Comparison of ENCODE assay signal across 8 mouse cellular contexts in the genomic region with DNA sequence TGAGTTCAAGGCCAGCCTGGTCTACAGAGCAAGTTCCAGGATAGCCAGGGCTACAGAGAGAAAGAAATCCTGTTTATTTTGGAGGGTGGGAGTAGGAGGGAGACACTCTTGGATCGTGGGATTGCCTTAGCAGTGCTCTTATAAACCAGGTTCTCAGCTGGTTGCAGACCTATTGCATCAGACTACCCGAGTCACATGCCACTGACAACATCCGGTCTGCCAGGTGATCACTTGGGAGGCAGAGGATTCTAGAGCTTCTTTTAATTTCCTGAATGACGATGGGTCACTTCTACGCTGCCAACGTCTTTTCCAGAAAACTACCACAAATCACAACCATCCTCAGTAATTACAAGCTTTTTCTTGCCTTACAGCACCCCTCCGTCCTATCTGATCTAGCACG. TPM values are rescaled to one million over a fixed set of nuclear protein-coding genes. Genes with fewer than 3 reads are reported as not detected.
DNase-seq lines count a peak whose midpoint lies in the region; ATAC-seq and TF ChIP-seq lines count a peak whose summit lies in the region.

No protein-coding gene starts in this region.

- H3K4me1 ChIP-seq in embryonic fibroblast, embryonic 13.5 days (ENCODE audit: control insufficient read depth, insufficient read depth, low read length) = peaks cover 9% of the 10 kb centered on the region
- H3K4me1 ChIP-seq in hindbrain, embryonic 15.5 days (replicated peaks) = peaks cover 42% of the 10 kb centered on the region

- 21% methylated on average over 8 of the region's 8 CpGs for WGBS in hindbrain, embryonic 15.5 days

- H3K4me2 ChIP-seq in hindbrain, embryonic 15.5 days = peak overlapping the region; percentile 85

- CTCF ChIA-PET in Patski (lab: Charles Lee) = interaction anchor here (0.9 to 3.2 kb wide), 11 partner anchors 11 to 280 kb away, joined by 3 to 18 read pairs (median 5); partner anchors contain the start of gene Tmem167b

- no peaks in the 10 kb centered on the region for H3K27me3 ChIP-seq in Patski
- no peaks in the 10 kb centered on the region for H3K27me3 ChIP-seq in hindbrain, embryonic 15.5 days

- peak; percentile 66 for DNase-seq in gastrocnemius, adult 2 months
- DNase-seq in gastrocnemius, postnatal 10 days = no peak
- DNase-seq in Patski (ENCODE audit: low read depth, low spot score) (peak; percentile 69), liver (peak; percentile 71)
- DNase-seq in thymus, postnatal 36 days = peak; percentile 23 to 27

- peak; percentile 82 for TF ChIP-seq POLR2A in embryonic fibroblast, embryonic 13.5 days (IDR thresholded peaks at IDR 0.05; ENCODE audit: low read depth, low read length)

- peak; percentile 52 for ATAC-seq in Patski
- no peak for ATAC-seq in hindbrain, embryonic 15.5 days (ENCODE audit: low FRiP score, low read depth)
- peak; percentile 54; the same call in 1 of the 2 replicates for ATAC-seq in monocyte, adult 5-6 weeks (replicated peaks; ENCODE audit: insufficient number of reproducible peaks, low FRiP score, low TSS enrichment, poor library complexity, severe bottlenecking)

- peak overlapping the region; percentile 90 for H3K27ac ChIP-seq in gastrocnemius, adult 2 months
- H3K27ac ChIP-seq in embryonic fibroblast, embryonic 13.5 days (ENCODE audit: insufficient read depth, low read length) = peak overlapping the region; percentile 98
- H3K27ac ChIP-seq in hindbrain, embryonic 15.5 days (replicated peaks) = peak overlapping the region; percentile 91

- intact Hi-C loops in gastrocnemius, adult 2 months (cut with DNase I) = loop anchor here (2.0 kb wide), 1 partner anchor 111 kb away; no protein-coding TSS in a partner anchor

- peak overlapping the region; percentile 81 for H3K9ac ChIP-seq in hindbrain, embryonic 15.5 days

- TF ChIP-seq CTCF in gastrocnemius, adult 2 months (IDR thresholded peaks at IDR 0.05) = no peak
- TF ChIP-seq CTCF in Patski (IDR thresholded peaks at IDR 0.05) = no peak
- TF ChIP-seq CTCF in embryonic fibroblast, embryonic 13.5 days (IDR thresholded peaks at IDR 0.05; ENCODE audit: borderline replicate concordance, insufficient read depth, low read length) = no peak

- POLR2A ChIA-PET in Patski (lab: Charles Lee) = interaction anchor here (0.5 to 3.0 kb wide), 15 partner anchors 8 to 742 kb away, joined by 3 to 32 read pairs (median 5); partner anchors contain the start of genes Celsr2 and Tmem167b

- in situ Hi-C loops in Patski (cut with MboI; ENCODE audit: low pct_unique_long_range_greater_than_20kb) = no loop called here

- H3K36me3 ChIP-seq in hindbrain, embryonic 15.5 days = peaks cover under 1% of the 10 kb centered on the region; the same call in 1 of the 2 replicates

- peak overlapping the region; percentile 74 for H3K4me3 ChIP-seq in gastrocnemius, adult 2 months
- peak overlapping the region; percentile 92 for H3K4me3 ChIP-seq in embryonic fibroblast, embryonic 13.5 days (ENCODE audit: insufficient read depth, low read length)
- H3K4me3 ChIP-seq in hindbrain, embryonic 15.5 days = peak overlapping the region; percentile 79

- H3K9me3 ChIP-seq in hindbrain, embryonic 15.5 days = no peaks in the 10 kb centered on the region

RNA-seq across cellular contexts. Expression of gene Sars, which starts 1.0 kb away (rescaled TPM):
- total RNA-seq in gastrocnemius, adult 2 months (2021) = 100 to 1,000 TPM; 116 to 135 TPM
- 100 to 1,000 TPM; 109 to 111 TPM for total RNA-seq in gastrocnemius, postnatal 10 days (2021)
- 536 TPM for polyA plus RNA-seq in Patski (2021)
- polyA plus RNA-seq in embryonic fibroblast, embryonic 13.5 days (2011; ENCODE audit: insufficient read length, low read depth, missing spikeins) = 346 and 376 TPM in 2 replicates
- polyA plus RNA-seq in hindbrain, embryonic 15.5 days (2015; fragmentation: Nextera tagmentation; extraction: Ambion mirVana) = 197 and 219 TPM in 2 replicates
- total RNA-seq in monocyte, adult 5-6 weeks (2017) = 120 to 326 TPM (median 130 TPM) in 3 replicates

RNA-seq across cellular contexts. Expression of gene Celsr2, which starts 28.7 kb away (rescaled TPM):
- 1 to 10 TPM; 6.4 to 8.8 TPM for total RNA-seq in gastrocnemius, adult 2 months (2021)
- 1 to 10 TPM; 2.9 to 4.3 TPM for total RNA-seq in gastrocnemius, postnatal 10 days (2021)
- polyA plus RNA-seq in Patski (2021) = 90.1 TPM
- 1.8 and 1.9 TPM in 2 replicates for polyA plus RNA-seq in embryonic fibroblast, embryonic 13.5 days (2011; ENCODE audit: insufficient read length, low read depth, missing spikeins)
- 43.1 and 44.9 TPM in 2 replicates for polyA plus RNA-seq in hindbrain, embryonic 15.5 days (2015; fragmentation: Nextera tagmentation; extraction: Ambion mirVana)
- 0.11 to 1.8 TPM (median 0.19 TPM) in 3 replicates for total RNA-seq in monocyte, adult 5-6 weeks (2017)
